Mouse (Mus musculus) MEL (cell line): ENCODE measurements around the gene Fam32a. TPM values are rescaled to one million over a fixed set of nuclear protein-coding genes. Genes with fewer than 3 reads are reported as not detected.

Experiments
- DNase-seq: peaks from one replicate; pipeline ENCODE4 v3.0.0; 2011; ENCODE audit warnings: low read depth, low spot score
- H3K27ac ChIP-seq: 2 replicates; pipeline ENCODE4 v1.5.1; 2012; ENCODE audit warnings: low read depth, mild to moderate bottlenecking, control low read depth, low read length, moderate library complexity; ENCODE audit not compliant: control insufficient read depth
- H3K27me3 ChIP-seq, 2 experiments: fragments of 150-350 bp in 1 of 2; sonication (generic) in 1 of 2; 2 replicates each; pipeline ENCODE4 v1.6.1; 2012; ENCODE audit warnings: low read length in 2 of 2, mild to moderate bottlenecking in 2 of 2, improper control_type of control experiment in 1 of 2, moderate library complexity in 1 of 2; ENCODE audit not compliant: insufficient read depth in 2 of 2, control insufficient read depth in 1 of 2
- H3K36me3 ChIP-seq, 2 experiments: 2 replicates each; pipeline ENCODE4 v1.6.1; 2012 to 2014; ENCODE audit warnings: low read length in 2 of 2, improper control_type of control experiment in 1 of 2, inconsistent platforms in 1 of 2, mild to moderate bottlenecking in 1 of 2; ENCODE audit not compliant: insufficient read depth in 2 of 2, control insufficient read depth in 1 of 2
- H3K4me1 ChIP-seq, 2 experiments: fragments of 150-350 bp in 1 of 2; sonication (generic) in 1 of 2; 2 replicates each; pipeline ENCODE4 v1.6.1; 2012; ENCODE audit warnings: low read length in 2 of 2, improper control_type of control experiment in 1 of 2, mild to moderate bottlenecking in 1 of 2; ENCODE audit not compliant: insufficient read depth in 2 of 2, control insufficient read depth in 1 of 2
- H3K4me3 ChIP-seq, 2 experiments: fragments of 150-350 bp in 1 of 2; sonication (generic) in 1 of 2; 2 replicates each; pipeline ENCODE4 v1.5.1; 2012; ENCODE audit warnings: low read depth in 2 of 2, low read length in 2 of 2, mild to moderate bottlenecking in 2 of 2, moderate library complexity in 2 of 2, control low read depth in 1 of 2, improper control_type of control experiment in 1 of 2; ENCODE audit not compliant: control insufficient read depth in 1 of 2, insufficient read depth in 1 of 2
- H3K79me2 ChIP-seq: 2 replicates; pipeline ENCODE4 v1.6.1; 2012; ENCODE audit warnings: mild to moderate bottlenecking, low read length, moderate library complexity; ENCODE audit not compliant: control insufficient read depth, poor library complexity, insufficient read depth
- H3K9ac ChIP-seq: 2 replicates; pipeline ENCODE4 v1.6.1; 2012; ENCODE audit warnings: low read depth, mild to moderate bottlenecking, control low read depth, low read length, moderate library complexity; ENCODE audit not compliant: control insufficient read depth, poor library complexity, severe bottlenecking
- H3K9me3 ChIP-seq: fragments of 150-350 bp; sonication (generic); replicated peaks from 2 replicates; pipeline ENCODE4 v1.6.1; 2012; ENCODE audit warnings: mild to moderate bottlenecking, low read length, improper control_type of control experiment, moderate library complexity; ENCODE audit not compliant: insufficient read depth
- BHLHE40 ChIP-seq: IDR thresholded peaks from 2 replicates; pipeline ENCODE4 v1.6.1; 2012; ENCODE audit warnings: low read depth, mild to moderate bottlenecking, inconsistent platforms, low read length, improper control_type of control experiment, borderline replicate concordance
- CHD1 ChIP-seq: IDR thresholded peaks from 2 replicates; pipeline ENCODE4 v1.6.1; 2012; ENCODE audit warnings: low read depth, mild to moderate bottlenecking, inconsistent platforms, low read length, improper control_type of control experiment
- CTCF ChIP-seq, 3 experiments: IDR thresholded peaks in 2 of 3; conservative IDR thresholded peaks in 1 of 3; 2 replicates each; pipeline ENCODE4 v1.5.1; 2011 to 2012; ENCODE audit warnings: low read length in 3 of 3, low read depth in 2 of 3, mild to moderate bottlenecking in 2 of 3, improper control_type of control experiment in 1 of 3, inconsistent platforms in 1 of 3, mixed read lengths in 1 of 3, moderate library complexity in 1 of 3; ENCODE audit not compliant: control insufficient read depth in 1 of 3, insufficient read depth in 1 of 3, poor library complexity in 1 of 3, severe bottlenecking in 1 of 3
- E2F4 ChIP-seq: IDR thresholded peaks from 2 replicates; pipeline ENCODE4 v1.6.1; 2011; ENCODE audit warnings: low read depth, low read length, improper control_type of control experiment, borderline replicate concordance
- ETS1 ChIP-seq: IDR thresholded peaks from 2 replicates; pipeline ENCODE4 v1.6.1; 2012; ENCODE audit warnings: low read depth, mild to moderate bottlenecking, inconsistent platforms, low read length, improper control_type of control experiment, moderate library complexity
- KAT2A ChIP-seq: conservative IDR thresholded peaks from 2 replicates; pipeline ENCODE4 v1.6.1; 2012; ENCODE audit warnings: low read depth, low read length, improper control_type of control experiment, inconsistent platforms
- MEF2A ChIP-seq: IDR thresholded peaks from 2 replicates; pipeline ENCODE4 v1.6.1; 2014; ENCODE audit warnings: low read depth, mild to moderate bottlenecking, inconsistent platforms, low read length, improper control_type of control experiment; ENCODE audit not compliant: poor library complexity, insufficient replicate concordance, severe bottlenecking; ENCODE audit errors: extremely low read depth
- MYB ChIP-seq: IDR thresholded peaks from 2 replicates; pipeline ENCODE4 v1.6.1; 2011; ENCODE audit warnings: mild to moderate bottlenecking, low read depth, low read length, improper control_type of control experiment
- NELFE ChIP-seq: IDR thresholded peaks from 2 replicates; pipeline ENCODE4 v1.6.1; 2011; ENCODE audit warnings: low read depth, low read length, improper control_type of control experiment
- POLR2AphosphoS2 ChIP-seq: IDR thresholded peaks from 2 replicates; pipeline ENCODE4 v1.6.1; 2011; ENCODE audit warnings: low read length, improper control_type of control experiment
- RAD21 ChIP-seq: IDR thresholded peaks from 2 replicates; pipeline ENCODE4 v1.6.1; 2011; ENCODE audit warnings: mild to moderate bottlenecking, low read depth, low read length, improper control_type of control experiment
- USF1 ChIP-seq: IDR thresholded peaks from 2 replicates; pipeline ENCODE4 v1.6.1; 2014; ENCODE audit warnings: low read depth, mild to moderate bottlenecking, inconsistent platforms, low read length, improper control_type of control experiment, moderate library complexity
- ZKSCAN1 ChIP-seq: IDR thresholded peaks from 2 replicates; pipeline ENCODE4 v1.6.1; 2012; ENCODE audit warnings: low read depth, mild to moderate bottlenecking, inconsistent platforms, low read length, improper control_type of control experiment, moderate library complexity
- ZMIZ1 ChIP-seq: IDR thresholded peaks from 2 replicates; pipeline ENCODE4 v1.6.1; 2012; ENCODE audit warnings: low read depth, mild to moderate bottlenecking, inconsistent platforms, low read length, improper control_type of control experiment, moderate library complexity
- ZNF384 ChIP-seq: IDR thresholded peaks from 2 replicates; pipeline ENCODE4 v1.6.1; 2012; ENCODE audit warnings: low read depth, mild to moderate bottlenecking, inconsistent platforms, low read length, improper control_type of control experiment
- polyA plus RNA-seq, 2 experiments: library from polyadenylated mRNA; stranded (reverse) in 1 of 2; unstranded in 1 of 2; fragments of >175 nt in 1 of 2; fragments of >200 nt in 1 of 2; gene quantifications; 2 replicates each; pipeline versions ENCODE4 v1.2.1 to v1.2.4; 2012; ENCODE audit warnings: low replicate concordance in 2 of 2, low read depth in 1 of 2; ENCODE audit not compliant: insufficient read length in 2 of 2, insufficient read depth in 1 of 2, missing spikeins in 1 of 2
- total RNA-seq: library from RNA; depleted of rRNA; stranded (reverse); fragments of 300-350 nt; gene quantifications from 2 replicates; pipeline ENCODE4 v1.2.3, GENCODE M21; 2012

Gene Fam32a
- total and polyA plus RNA-seq, 3 experiments, result 45.5 to 45.9 TPM; not detected in 1

GRCm38 (mm10) chr8:72257902-72258238, 38.3 kb downstream of the Fam32a start:
- DNase-seq, result no peak
- H3K9me3 ChIP-seq, result no peaks in the 10 kb centered on the region
- TF ChIP-seq ZMIZ1 (no peak), CTCF (IDR thresholded peaks at IDR 0.05 in 2 of 3, conservative IDR thresholded peaks at IDR 0.05 in 1 of 3; ENCODE audit: control insufficient read depth in 1 of 3, insufficient read depth in 1 of 3, low read depth in 2 of 3, low read length in 3 of 3, poor library complexity in 1 of 3, severe bottlenecking in 1 of 3) (no peak), ZNF384 (no peak), NELFE (no peak), POLR2AphosphoS2 (0 out of 2 replicates have a peak, but pooled peaks have one; percentile 21), MEF2A (no peak)
- no peak overlapping the region for H3K4me3 ChIP-seq
- H3K9ac ChIP-seq, result no peak overlapping the region
- no peaks in the 10 kb centered on the region for H3K27me3 ChIP-seq
- H3K79me2 ChIP-seq, result no peaks in the 10 kb centered on the region
- H3K36me3 ChIP-seq, result no peaks in the 10 kb centered on the region
- no peak overlapping the region for H3K27ac ChIP-seq
- H3K4me1 ChIP-seq, result no peaks in the 10 kb centered on the region

- Histone ChIP-seq H3K79me2 (no peaks in the 10 kb centered on the region), H3K9ac (no peak overlapping the region), H3K9me3 (no peaks in the 10 kb centered on the region), H3K4me1 (no peaks in the 10 kb centered on the region), H3K36me3 (no peaks in the 10 kb centered on the region), H3K4me3 (no peak overlapping the region), H3K27ac (no peak overlapping the region), H3K27me3 (no peaks in the 10 kb centered on the region)
- no peak for DNase-seq
- TF ChIP-seq USF1, result no peak
- TF ChIP-seq CHD1, result no peak
- no peak for TF ChIP-seq KAT2A
Observed at GRCm38 (mm10) chr8:72259862-72260261, 40.3 kb downstream of the Fam32a start.

GRCm38 (mm10) chr8:72260585-72260984, 41.1 kb downstream of the Fam32a start:
- H3K4me3 ChIP-seq, result no peak overlapping the region
- no peak for DNase-seq
- no peaks in the 10 kb centered on the region for H3K9me3 ChIP-seq
- no peaks in the 10 kb centered on the region for H3K36me3 ChIP-seq
- no peak overlapping the region for H3K27ac ChIP-seq
- H3K4me1 ChIP-seq, result no peaks in the 10 kb centered on the region
- no peaks in the 10 kb centered on the region for H3K27me3 ChIP-seq
- no peak overlapping the region for H3K9ac ChIP-seq
- TF ChIP-seq MYB (no peak), RAD21 (no peak), ZKSCAN1 (no peak), E2F4 (no peak), CHD1 (no peak), BHLHE40 (no peak), ETS1 (no peak), KAT2A (no peak)
- no peaks in the 10 kb centered on the region for H3K79me2 ChIP-seq
